Mouse (Mus musculus): ENCODE measurements around the gene Zfyve28. TPM values are rescaled to one million over a fixed set of nuclear protein-coding genes. Genes with fewer than 3 reads are reported as not detected.

The Zfyve28 gene
- polyA plus RNA-seq, 2 experiments: 0.95 to 1.7 TPM

DNA sequence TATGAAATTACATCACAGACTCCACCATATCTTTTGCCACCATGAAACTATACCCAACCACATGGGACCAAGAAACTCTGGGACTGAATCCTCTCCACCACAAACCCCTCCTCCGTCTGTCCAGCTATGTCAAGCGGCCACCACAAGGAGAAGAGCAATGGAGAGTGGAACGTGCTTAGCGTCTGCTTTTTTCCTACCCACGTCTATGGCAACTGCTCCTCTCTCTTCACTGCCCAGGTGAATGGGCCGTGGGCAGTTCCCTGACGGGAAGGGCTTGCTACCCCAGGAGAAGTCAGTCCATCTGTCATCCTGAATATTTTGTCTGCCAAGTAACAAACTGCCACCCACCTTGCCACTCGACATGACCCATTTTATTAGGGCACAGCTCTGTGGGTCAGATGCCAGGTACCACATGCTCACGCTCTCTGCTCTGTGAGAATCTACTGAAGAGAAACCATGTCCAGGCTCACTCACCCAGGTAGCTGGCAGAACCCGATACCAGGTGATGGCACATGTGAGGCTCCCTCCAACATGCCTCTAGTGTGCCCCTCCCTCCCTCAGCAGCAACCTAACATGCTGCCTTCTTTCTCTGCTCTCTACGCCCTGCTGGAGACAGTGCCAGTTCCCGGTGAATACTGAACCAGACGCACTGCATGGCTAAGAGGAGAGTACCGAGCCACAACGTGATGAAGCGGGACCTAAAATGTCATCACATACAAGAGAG is 18.9 kb downstream of the Zfyve28 start:
- TF ChIP-seq POLR2A (IDR thresholded peaks at IDR 0.05; ENCODE audit: borderline replicate concordance, extremely low read depth, insufficient read depth, insufficient read length): no peak
- no peaks in the 10 kb centered on the region for H3K9me3 ChIP-seq (ENCODE audit: control insufficient read depth, low read length)
- no peaks in the 10 kb centered on the region for H3K36me3 ChIP-seq (ENCODE audit: control insufficient read depth, insufficient read depth, low read length)
- no peak overlapping the region for H3K4me3 ChIP-seq (replicated peaks; ENCODE audit: low read length)
- no peak overlapping the region for H3K9ac ChIP-seq (ENCODE audit: low read depth, low read length, severe bottlenecking)
- no peaks in the 10 kb centered on the region for H3K4me1 ChIP-seq (ENCODE audit: control insufficient read depth, insufficient read depth, low read length)
- H3K4me2 ChIP-seq (replicated peaks; ENCODE audit: low read depth, low read length, severe bottlenecking): no peak overlapping the region
- H3K27ac ChIP-seq (replicated peaks; ENCODE audit: low read depth, low read length): no peak overlapping the region
- no peak for DNase-seq (ENCODE audit: low spot score)
- H3K27me3 ChIP-seq (ENCODE audit: control insufficient read depth, insufficient read depth, low read length): no peaks in the 10 kb centered on the region
- no peak for ATAC-seq (ENCODE audit: low FRiP score, low read depth)
- 76% methylated on average over 16 of the region's 16 CpGs for WGBS

DNA sequence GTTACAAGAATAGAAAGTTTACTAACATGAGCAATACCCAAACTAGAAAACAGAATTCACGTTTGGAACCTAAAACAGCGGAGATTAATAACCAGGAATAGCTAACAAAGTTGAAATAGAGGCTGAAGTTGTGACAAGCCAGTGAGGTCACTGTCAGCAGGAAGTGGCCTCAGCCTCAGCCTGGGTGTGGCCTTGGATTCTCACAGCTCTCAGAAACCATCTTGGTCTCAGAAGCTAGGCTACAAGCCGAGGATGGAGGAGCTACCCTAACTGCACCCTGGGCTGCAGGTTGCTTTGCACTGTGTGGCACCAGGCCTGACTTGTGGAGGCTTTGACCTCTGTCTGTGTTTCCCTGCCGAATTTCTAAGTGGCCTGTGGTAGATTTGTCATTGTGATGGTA is 22.2 kb downstream of the Zfyve28 start:
- 65% methylated on average over 4 of the region's 4 CpGs for WGBS
- no peak for TF ChIP-seq POLR2A (IDR thresholded peaks at IDR 0.05; ENCODE audit: borderline replicate concordance, extremely low read depth, insufficient read depth, insufficient read length)
- DNase-seq (ENCODE audit: low spot score): no peak
- Histone ChIP-seq H3K27me3 (ENCODE audit: control insufficient read depth, insufficient read depth, low read length) (no peaks in the 10 kb centered on the region), H3K9ac (ENCODE audit: low read depth, low read length, severe bottlenecking) (no peak overlapping the region), H3K4me2 (replicated peaks; ENCODE audit: low read depth, low read length, severe bottlenecking) (no peak overlapping the region), H3K4me3 (replicated peaks; ENCODE audit: low read length) (no peak overlapping the region), H3K36me3 (ENCODE audit: control insufficient read depth, insufficient read depth, low read length) (no peaks in the 10 kb centered on the region), H3K9me3 (ENCODE audit: control insufficient read depth, low read length) (no peaks in the 10 kb centered on the region), H3K4me1 (ENCODE audit: control insufficient read depth, insufficient read depth, low read length) (no peaks in the 10 kb centered on the region), H3K27ac (replicated peaks; ENCODE audit: low read depth, low read length) (no peak overlapping the region)
- ATAC-seq (ENCODE audit: low FRiP score, low read depth): no peak

DNA sequence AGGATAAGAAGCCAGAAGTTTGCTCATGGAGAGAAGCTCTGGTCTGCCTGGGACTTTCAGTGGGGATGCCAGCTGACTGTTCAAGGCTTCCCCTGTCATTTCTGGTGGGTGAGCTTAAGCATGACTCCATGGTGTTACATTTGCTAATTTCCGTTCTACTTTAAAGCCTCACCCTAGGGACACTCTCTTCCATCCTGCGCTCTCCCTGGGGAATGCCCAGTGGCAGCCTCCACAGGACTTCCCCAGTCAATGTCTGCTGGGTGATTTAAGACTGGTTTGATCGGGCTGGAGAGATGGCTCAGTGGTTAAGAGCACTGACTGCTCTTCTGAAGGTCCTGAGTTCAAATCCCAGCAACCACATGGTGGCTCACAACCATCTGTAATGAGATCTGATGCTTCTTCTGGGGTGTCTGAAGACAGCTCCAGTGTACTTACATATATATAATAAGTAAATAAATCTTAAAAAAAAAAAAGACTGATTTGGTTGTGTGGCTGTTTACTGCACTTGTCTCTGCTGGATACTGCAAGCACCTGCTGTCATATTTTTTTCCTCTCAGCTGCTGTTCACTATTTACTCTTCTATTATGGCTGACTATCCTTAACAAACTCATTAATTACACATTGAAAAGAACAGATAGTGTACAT is 29.0 kb downstream of the Zfyve28 start:
- no peak overlapping the region for H3K27ac ChIP-seq (replicated peaks; ENCODE audit: low read depth, low read length)
- WGBS: 66% methylated on average over 3 of the region's 3 CpGs
- no peaks in the 10 kb centered on the region for H3K36me3 ChIP-seq (ENCODE audit: control insufficient read depth, insufficient read depth, low read length)

DNA sequence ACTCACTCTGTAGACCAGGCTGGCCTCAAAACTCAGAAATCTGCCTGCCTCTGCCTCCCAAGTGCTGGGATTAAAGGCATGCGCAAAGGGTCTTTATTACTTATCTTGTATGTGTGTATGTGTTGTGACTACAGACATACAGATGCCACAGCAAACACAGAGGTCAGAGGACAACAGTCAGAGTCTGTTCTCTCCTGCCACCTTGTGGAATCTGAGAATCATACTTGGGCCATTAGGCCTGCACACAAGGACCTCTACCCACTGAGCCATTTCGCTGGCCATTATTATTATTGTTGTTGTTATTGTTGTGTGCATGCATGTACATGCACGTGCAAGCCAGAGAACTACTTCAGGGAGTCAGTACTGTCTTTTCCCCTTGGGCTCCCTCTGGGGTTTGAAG is 33.1 kb downstream of the Zfyve28 start:
- WGBS: 82% methylated on average over 3 of the region's 3 CpGs
- ATAC-seq (ENCODE audit: low FRiP score, low read depth): no peak
- Histone ChIP-seq H3K4me1 (ENCODE audit: control insufficient read depth, insufficient read depth, low read length) (peaks cover 14% of the 10 kb centered on the region), H3K36me3 (ENCODE audit: control insufficient read depth, insufficient read depth, low read length) (no peaks in the 10 kb centered on the region), H3K4me3 (replicated peaks; ENCODE audit: low read length) (no peak overlapping the region), H3K27ac (replicated peaks; ENCODE audit: low read depth, low read length) (no peak overlapping the region), H3K4me2 (replicated peaks; ENCODE audit: low read depth, low read length, severe bottlenecking) (no peak overlapping the region), H3K27me3 (ENCODE audit: control insufficient read depth, insufficient read depth, low read length) (no peaks in the 10 kb centered on the region), H3K9me3 (ENCODE audit: control insufficient read depth, low read length) (no peaks in the 10 kb centered on the region), H3K9ac (ENCODE audit: low read depth, low read length, severe bottlenecking) (no peak overlapping the region)
- no peak for TF ChIP-seq POLR2A (IDR thresholded peaks at IDR 0.05; ENCODE audit: borderline replicate concordance, extremely low read depth, insufficient read depth, insufficient read length)
- DNase-seq (ENCODE audit: low spot score): no peak

More for the DNA sequence above, 29.0 kb downstream of the Zfyve28 start:
- no peak overlapping the region for H3K4me3 ChIP-seq (replicated peaks; ENCODE audit: low read length)
- H3K9me3 ChIP-seq (ENCODE audit: control insufficient read depth, low read length): no peaks in the 10 kb centered on the region
- ATAC-seq (ENCODE audit: low FRiP score, low read depth) (no peak), DNase-seq (ENCODE audit: low spot score) (no peak)
- H3K4me2 ChIP-seq (replicated peaks; ENCODE audit: low read depth, low read length, severe bottlenecking): no peak overlapping the region
- TF ChIP-seq POLR2A (IDR thresholded peaks at IDR 0.05; ENCODE audit: borderline replicate concordance, extremely low read depth, insufficient read depth, insufficient read length): no peak
- H3K4me1 ChIP-seq (ENCODE audit: control insufficient read depth, insufficient read depth, low read length): no peaks in the 10 kb centered on the region
- no peak overlapping the region for H3K9ac ChIP-seq (ENCODE audit: low read depth, low read length, severe bottlenecking)
- no peaks in the 10 kb centered on the region for H3K27me3 ChIP-seq (ENCODE audit: control insufficient read depth, insufficient read depth, low read length)

DNA sequence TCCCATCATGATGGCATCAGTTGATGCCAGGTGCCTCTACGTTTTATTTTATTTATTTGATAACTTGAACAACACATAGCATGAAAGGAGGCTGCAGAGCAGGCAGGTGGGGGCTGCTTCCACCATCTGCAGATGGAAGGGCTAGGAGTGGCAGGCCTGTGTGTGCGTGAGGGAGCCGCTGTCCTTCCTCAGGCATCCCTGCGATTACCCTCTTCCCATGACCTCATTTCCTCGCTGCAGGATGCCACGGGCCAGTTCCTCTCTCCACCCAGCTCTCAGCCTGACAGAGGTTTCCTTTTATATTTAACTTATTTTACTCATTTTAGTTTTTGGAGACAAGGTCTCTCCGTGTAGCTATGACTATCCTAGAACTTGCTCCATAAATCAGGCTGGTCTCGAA is 33.9 kb downstream of the Zfyve28 start:
- Histone ChIP-seq H3K36me3 (ENCODE audit: control insufficient read depth, insufficient read depth, low read length) (no peaks in the 10 kb centered on the region), H3K4me3 (replicated peaks; ENCODE audit: low read length) (no peak overlapping the region), H3K27ac (replicated peaks; ENCODE audit: low read depth, low read length) (no peak overlapping the region), H3K4me2 (replicated peaks; ENCODE audit: low read depth, low read length, severe bottlenecking) (no peak overlapping the region), H3K27me3 (ENCODE audit: control insufficient read depth, insufficient read depth, low read length) (no peaks in the 10 kb centered on the region), H3K9ac (ENCODE audit: low read depth, low read length, severe bottlenecking) (no peak overlapping the region; the same call in 1 of the 2 replicates), H3K4me1 (ENCODE audit: control insufficient read depth, insufficient read depth, low read length) (peaks cover 17% of the 10 kb centered on the region), H3K9me3 (ENCODE audit: control insufficient read depth, low read length) (no peaks in the 10 kb centered on the region)
- no peak for TF ChIP-seq POLR2A (IDR thresholded peaks at IDR 0.05; ENCODE audit: borderline replicate concordance, extremely low read depth, insufficient read depth, insufficient read length)
- 63% methylated on average over 8 of the region's 8 CpGs for WGBS
- ATAC-seq (ENCODE audit: low FRiP score, low read depth) (no peak), DNase-seq (ENCODE audit: low spot score) (no peak)

Data from limb, embryonic 14.5 days (tissue).